Mouse (Mus musculus): Measurements from ENCODE around the gene Tnrc6a. TPM values are rescaled to one million over a fixed set of nuclear protein-coding genes. Genes with fewer than 3 reads are reported as not detected.
A peak's percentile ranks its signal among the peaks of the same experiment; 100 is the strongest.

The Tnrc6a gene
- total and polyA plus RNA-seq, 3 experiments = 16.3 to 62.0 (median 20.1) TPM

DNA sequence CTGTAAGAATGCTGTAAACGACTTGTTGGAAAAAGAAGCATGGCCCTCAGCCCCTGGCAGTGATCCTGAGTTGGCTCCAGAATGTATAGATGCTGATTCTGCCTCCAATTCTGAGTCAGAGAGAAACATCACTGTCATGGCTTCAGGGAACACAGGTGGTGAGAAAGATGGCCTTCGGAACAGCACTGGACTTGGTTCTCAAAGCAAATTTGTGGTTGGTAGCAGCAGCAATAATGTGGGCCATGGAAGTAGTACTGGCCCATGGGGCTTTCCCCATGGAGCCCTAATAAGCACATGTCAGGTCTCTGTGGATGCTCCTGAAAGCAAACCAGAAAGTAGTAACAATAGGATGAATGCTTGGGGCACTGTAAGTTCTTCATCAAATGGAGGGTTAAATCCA, 45.9 kb downstream of the Tnrc6a start:
- peak; percentile 57 for DNase-seq (ENCODE audit: extremely low read depth)
- TF ChIP-seq MAX (IDR thresholded peaks at IDR 0.05; ENCODE audit: low read length) (peak; percentile 55; the same call in 1 of the 2 replicates), IRF4 (IDR thresholded peaks at IDR 0.05; ENCODE audit: low read depth, low read length) (peak; percentile 15; the same call in 1 of the 2 replicates), MAFK (IDR thresholded peaks at IDR 0.05; ENCODE audit: insufficient replicate concordance, low read length) (no peak), BHLHE40 (IDR thresholded peaks at IDR 0.05; ENCODE audit: low read depth, low read length) (0 out of 2 replicates have a peak, but pooled peaks have one; percentile 28), EP300 (IDR thresholded peaks at IDR 0.05; ENCODE audit: low read length) (0 out of 2 replicates have a peak, but pooled peaks have one; percentile 31)
- peaks cover 73 to 98% of the 10 kb centered on the region in 2 experiments for H3K36me3 ChIP-seq (replicated peaks in 1 of 2; ENCODE audit: control insufficient read depth in 1 of 2, insufficient read depth in 1 of 2, low read length in 1 of 2)
- H3K9me3 ChIP-seq (replicated peaks; ENCODE audit: low read length) = no peaks in the 10 kb centered on the region
- no peak overlapping the region for H3K4me2 ChIP-seq (ENCODE audit: insufficient read depth, low read depth, poor library complexity, severe bottlenecking)
- no peak overlapping the region for H3K27ac ChIP-seq (ENCODE audit: insufficient read depth, low read depth)
- no peak overlapping the region for H3K4me3 ChIP-seq (replicated peaks in 1 of 3; ENCODE audit: low read depth in 2 of 3, low read length in 2 of 3, poor library complexity in 1 of 3)
- H3K4me1 ChIP-seq (ENCODE audit: control insufficient read depth in 1 of 2, insufficient read depth in 2 of 2) = peaks cover 0 to 23% of the 10 kb centered on the region in 2 experiments; a peak in 2 of 4 replicates
- no peak overlapping the region for H3K9ac ChIP-seq (ENCODE audit: insufficient read depth, low read depth)
- in situ Hi-C loops (cut with MboI; ENCODE audit: low pct_ligation_motif_present, low pct_unique_long_range_greater_than_20kb, low sequenced_read_pairs) = no loop called here
- H3K79me2 ChIP-seq (replicated peaks; ENCODE audit: control insufficient read depth, extremely low read depth, insufficient read depth, poor library complexity, severe bottlenecking) = peaks cover 4% of the 10 kb centered on the region; the same call in 1 of the 2 replicates
- H3K27me3 ChIP-seq (replicated peaks) = no peaks in the 10 kb centered on the region
- dilution Hi-C loops (cut with MboI; ENCODE audit: extremely low pct_ligation_motif_present, extremely low pct_unique_long_range_greater_than_20kb, low sequenced_read_pairs) = no loop called here

DNA sequence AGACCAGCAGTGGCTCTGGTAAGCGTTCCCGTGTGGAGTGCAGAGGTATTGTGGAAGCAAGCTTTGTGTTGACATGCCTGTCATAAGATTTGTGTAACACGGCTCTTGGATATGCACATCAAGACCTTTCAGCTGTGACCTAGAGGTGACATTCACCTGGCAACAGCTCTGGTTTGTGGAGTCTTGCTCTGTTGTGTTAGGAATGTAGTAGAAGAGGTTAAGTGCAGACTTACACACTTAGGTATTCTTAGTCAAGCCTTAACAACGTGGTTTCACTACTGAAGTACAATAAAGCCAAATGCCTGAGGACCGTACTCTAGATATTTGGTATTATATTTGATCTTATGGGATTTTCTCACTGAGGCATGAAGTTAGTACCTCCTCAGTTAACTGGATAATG, 48.4 kb downstream of the Tnrc6a start:
- H3K27ac ChIP-seq (ENCODE audit: insufficient read depth, low read depth) = no peak overlapping the region
- DNase-seq (ENCODE audit: extremely low read depth) = no peak
- H3K9ac ChIP-seq (ENCODE audit: insufficient read depth, low read depth) = no peak overlapping the region
- H3K27me3 ChIP-seq (replicated peaks) = no peaks in the 10 kb centered on the region
- H3K79me2 ChIP-seq (replicated peaks; ENCODE audit: control insufficient read depth, extremely low read depth, insufficient read depth, poor library complexity, severe bottlenecking) = 0 out of 2 replicates have a peak, but pooled peaks cover 4% of the 10 kb centered on the region
- TF ChIP-seq CHD2 (IDR thresholded peaks at IDR 0.05; ENCODE audit: low read length) (no peak), JUND (conservative IDR thresholded peaks at IDR 0.05; ENCODE audit: low read depth, low read length) (no peak)
- dilution Hi-C loops (cut with MboI; ENCODE audit: extremely low pct_ligation_motif_present, extremely low pct_unique_long_range_greater_than_20kb, low sequenced_read_pairs) = no loop called here
- H3K4me2 ChIP-seq (ENCODE audit: insufficient read depth, low read depth, poor library complexity, severe bottlenecking) = no peak overlapping the region
- H3K9me3 ChIP-seq (replicated peaks; ENCODE audit: low read length) = no peaks in the 10 kb centered on the region
- no peak overlapping the region for H3K4me3 ChIP-seq (replicated peaks in 1 of 3; ENCODE audit: low read depth in 2 of 3, low read length in 2 of 3, poor library complexity in 1 of 3)
- H3K36me3 ChIP-seq (replicated peaks in 1 of 2; ENCODE audit: control insufficient read depth in 1 of 2, insufficient read depth in 1 of 2, low read length in 1 of 2) = peaks cover 70 to 92% of the 10 kb centered on the region in 2 experiments
- H3K4me1 ChIP-seq (ENCODE audit: control insufficient read depth in 1 of 2, insufficient read depth in 2 of 2) = peaks cover 0 to 41% of the 10 kb centered on the region in 2 experiments; a peak in 2 of 4 replicates
- in situ Hi-C loops (cut with MboI; ENCODE audit: low pct_ligation_motif_present, low pct_unique_long_range_greater_than_20kb, low sequenced_read_pairs) = no loop called here

DNA sequence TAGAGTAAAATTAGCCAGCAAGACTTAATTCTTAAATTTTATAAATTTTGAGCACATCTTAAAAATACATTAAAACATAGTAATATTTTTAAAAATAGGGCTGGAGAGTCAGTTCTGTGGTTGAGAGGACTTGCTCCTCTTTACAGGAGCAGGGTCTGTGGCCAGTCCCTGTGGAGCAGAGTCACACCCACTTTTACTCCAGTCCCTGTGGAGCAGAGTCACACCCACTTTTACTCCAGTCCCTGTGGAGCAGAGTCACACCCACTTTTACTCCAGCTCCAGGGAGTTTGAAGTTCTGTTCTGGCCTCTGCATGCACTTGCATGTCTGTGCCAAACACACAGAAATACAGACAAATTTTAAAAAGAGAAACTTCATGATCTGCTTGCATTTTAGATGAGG, 53.5 kb downstream of the Tnrc6a start:
- Histone ChIP-seq H3K27me3 (replicated peaks) (no peaks in the 10 kb centered on the region), H3K9me3 (replicated peaks; ENCODE audit: low read length) (no peaks in the 10 kb centered on the region), H3K27ac (ENCODE audit: insufficient read depth, low read depth) (no peak overlapping the region), H3K79me2 (replicated peaks; ENCODE audit: control insufficient read depth, extremely low read depth, insufficient read depth, poor library complexity, severe bottlenecking) (0 out of 2 replicates have a peak, but pooled peaks cover 4% of the 10 kb centered on the region), H3K9ac (ENCODE audit: insufficient read depth, low read depth) (no peak overlapping the region), H3K4me2 (ENCODE audit: insufficient read depth, low read depth, poor library complexity, severe bottlenecking) (no peak overlapping the region), H3K36me3 (replicated peaks in 1 of 2; ENCODE audit: control insufficient read depth in 1 of 2, insufficient read depth in 1 of 2, low read length in 1 of 2) (peaks cover 68 to 91% of the 10 kb centered on the region in 2 experiments), H3K4me1 (ENCODE audit: control insufficient read depth in 1 of 2, insufficient read depth in 2 of 2) (peaks cover 0 to 25% of the 10 kb centered on the region in 2 experiments; a peak in 2 of 4 replicates), H3K4me3 (replicated peaks in 1 of 3; ENCODE audit: low read depth in 2 of 3, low read length in 2 of 3, poor library complexity in 1 of 3) (no peak overlapping the region)
- TF ChIP-seq TBP (conservative IDR thresholded peaks at IDR 0.05; ENCODE audit: low read depth, low read length) (no peak), MAX (IDR thresholded peaks at IDR 0.05; ENCODE audit: low read length) (no peak), NRF1 (IDR thresholded peaks at IDR 0.05; ENCODE audit: low read depth, low read length) (no peak), EP300 (IDR thresholded peaks at IDR 0.05; ENCODE audit: low read length) (no peak), ZC3H11A (IDR thresholded peaks at IDR 0.05; ENCODE audit: low read depth, low read length) (no peak), TCF12 (IDR thresholded peaks at IDR 0.05; ENCODE audit: low read depth, low read length) (no peak), KAT2A (IDR thresholded peaks at IDR 0.05; ENCODE audit: insufficient replicate concordance, low read length) (no peak), JUN (IDR thresholded peaks at IDR 0.05; ENCODE audit: insufficient read depth, low read depth, low read length) (no peak)
- dilution Hi-C loops (cut with MboI; ENCODE audit: extremely low pct_ligation_motif_present, extremely low pct_unique_long_range_greater_than_20kb, low sequenced_read_pairs) = no loop called here
- in situ Hi-C loops (cut with MboI; ENCODE audit: low pct_ligation_motif_present, low pct_unique_long_range_greater_than_20kb, low sequenced_read_pairs) = loop anchor here (25.0 kb wide), 1 partner anchor 165 kb away; no protein-coding TSS in a partner anchor
- DNase-seq (ENCODE audit: extremely low read depth) = no peak
